Comparison of ENCODE assay signal across 10 mouse cellular contexts in genomic region chr11:58641057-58641456, GRCm38 (mm10). TPM values are rescaled to one million over a fixed set of nuclear protein-coding genes. Genes with fewer than 3 reads are reported as not detected.
DNase-seq lines count a peak whose midpoint lies in the region; ATAC-seq lines count a peak whose summit lies in the region.
"Had no signal": no experiment of that assay in that cellular context is flagged by ENCODE, and none has a peak within 500 bp of the region (broad histone marks: within the 10 kb centered on the region; RNA-seq: fewer than 3 reads in every experiment).

No protein-coding gene starts in this region.

- peak overlapping the region; percentile 73 for H3K4me2 ChIP-seq in heart, embryonic 16.5 days (ENCODE audit: low read depth, low read length)
- peak overlapping the region; percentile 84 for H3K4me2 ChIP-seq in limb, embryonic 12.5 days
- H3K4me2 ChIP-seq in neural tube, embryonic 15.5 days: peak overlapping the region; percentile 97

- no peak for ATAC-seq in heart, embryonic 16.5 days (replicated peaks; ENCODE audit: extremely low read depth, insufficient read depth, low FRiP score)
- no peak for ATAC-seq in limb, embryonic 12.5 days (ENCODE audit: insufficient number of reproducible peaks, insufficient read depth, low FRiP score, low TSS enrichment, low read depth)
- no peak for ATAC-seq in neural tube, embryonic 15.5 days (ENCODE audit: low FRiP score)

- H3K27ac ChIP-seq in heart, embryonic 16.5 days (ENCODE audit: low read length): no peak overlapping the region
- H3K27ac ChIP-seq in limb, embryonic 12.5 days: no peak overlapping the region
- H3K27ac ChIP-seq in neural tube, embryonic 15.5 days (replicated peaks): no peak overlapping the region

- H3K36me3 ChIP-seq in heart, embryonic 16.5 days (ENCODE audit: control insufficient read depth, insufficient read depth): no peaks in the 10 kb centered on the region
- H3K36me3 ChIP-seq in erythroblast, embryonic 14.5 days (ENCODE audit: control insufficient read depth): peaks cover 45% of the 10 kb centered on the region
- H3K36me3 ChIP-seq in limb, embryonic 12.5 days: no peaks in the 10 kb centered on the region
- no peaks in the 10 kb centered on the region for H3K36me3 ChIP-seq in neural tube, embryonic 15.5 days

- H3K9me3 ChIP-seq in heart, embryonic 16.5 days (replicated peaks; ENCODE audit: control insufficient read depth, low read length): no peaks in the 10 kb centered on the region
- peaks cover 4% of the 10 kb centered on the region for H3K9me3 ChIP-seq in erythroblast, embryonic 14.5 days (ENCODE audit: control insufficient read depth, low read length)
- no peaks in the 10 kb centered on the region for H3K9me3 ChIP-seq in limb, embryonic 12.5 days
- H3K9me3 ChIP-seq in neural tube, embryonic 15.5 days (replicated peaks): no peaks in the 10 kb centered on the region

- peak overlapping the region; percentile 37 for H3K4me3 ChIP-seq in heart, embryonic 16.5 days (ENCODE audit: low read length)
- H3K4me3 ChIP-seq in erythroblast, embryonic 14.5 days (replicated peaks): peak overlapping the region; percentile 89
- peak overlapping the region; percentile 42 for H3K4me3 ChIP-seq in limb, embryonic 12.5 days (replicated peaks)
- peak overlapping the region; percentile 46 for H3K4me3 ChIP-seq in neural tube, embryonic 15.5 days (replicated peaks)

- peaks cover 26% of the 10 kb centered on the region for H3K27me3 ChIP-seq in heart, embryonic 16.5 days (ENCODE audit: control insufficient read depth, insufficient read depth, low read length)
- peaks cover 6% of the 10 kb centered on the region for H3K27me3 ChIP-seq in erythroblast, embryonic 14.5 days (ENCODE audit: control insufficient read depth)
- peaks cover 44% of the 10 kb centered on the region for H3K27me3 ChIP-seq in limb, embryonic 12.5 days
- peaks cover 26% of the 10 kb centered on the region for H3K27me3 ChIP-seq in neural tube, embryonic 15.5 days (replicated peaks)

- intact Hi-C loops in heart, postnatal 36 days (cut with DNase I): no loop called here

- WGBS in heart, embryonic 16.5 days: 25% methylated on average over 14 of the region's 14 CpGs
- WGBS in limb, embryonic 12.5 days: 26% methylated on average over 14 of the region's 14 CpGs
- 29% methylated on average over 14 of the region's 14 CpGs for WGBS in neural tube, embryonic 15.5 days

- no peak for DNase-seq in heart, postnatal 36 days
- DNase-seq in ovary, postnatal 36 days (ENCODE audit: low spot score): no peak
- DNase-seq in thymus, postnatal 14 days: no peak
- DNase-seq in frontal cortex, postnatal 14 days (ENCODE audit: low spot score in 2 of 2): no peak
- DNase-seq: kidney, adult 2 months had no signal

- peaks cover 6% of the 10 kb centered on the region; the same call in 1 of the 2 replicates for H3K4me1 ChIP-seq in heart, embryonic 16.5 days (ENCODE audit: control insufficient read depth, insufficient read depth, low read length)
- peaks cover 85% of the 10 kb centered on the region for H3K4me1 ChIP-seq in erythroblast, embryonic 14.5 days (ENCODE audit: control insufficient read depth)
- peaks cover 11% of the 10 kb centered on the region for H3K4me1 ChIP-seq in limb, embryonic 12.5 days (replicated peaks)
- H3K4me1 ChIP-seq in neural tube, embryonic 15.5 days: peaks cover 12% of the 10 kb centered on the region

- no peak overlapping the region for H3K9ac ChIP-seq in heart, embryonic 16.5 days (ENCODE audit: low read length)
- H3K9ac ChIP-seq in limb, embryonic 12.5 days (replicated peaks): 0 out of 2 replicates have a peak overlapping the region, but pooled peaks have one; percentile 48
- 0 out of 2 replicates have a peak overlapping the region, but pooled peaks have one; percentile 48 for H3K9ac ChIP-seq in neural tube, embryonic 15.5 days (replicated peaks)

RNA-seq across cellular contexts. Expression of gene Trim58, which starts 0.8 kb away (rescaled TPM):
- 0.07 TPM in 1 of 2 replicates, not detected in the other for polyA plus RNA-seq in heart, embryonic 16.5 days (2015; fragmentation: Nextera tagmentation; extraction: Ambion mirVana)
- total RNA-seq in heart, postnatal 36 days (2021): not detected
- 5.5 and 5.7 TPM in 2 replicates for polyA plus RNA-seq in erythroblast, embryonic 14.5 days (2012)
- 0.15 and 0.35 TPM in 2 replicates for polyA plus RNA-seq in limb, embryonic 12.5 days (2016; fragmentation: Nextera tagmentation; extraction: Ambion mirVana)
- polyA plus RNA-seq in neural tube, embryonic 15.5 days (2015; fragmentation: Nextera tagmentation; extraction: Ambion mirVana): 0.19 and 0.29 TPM in 2 replicates
- total RNA-seq: CH12.LX had no signal
- polyA plus RNA-seq: kidney, adult 2 months had no signal

RNA-seq across cellular contexts. Expression of gene Olfr323, which starts 10.8 kb away (rescaled TPM):
- not detected in 2 replicates for polyA plus RNA-seq in heart, embryonic 16.5 days (2015; fragmentation: Nextera tagmentation; extraction: Ambion mirVana)
- not detected for total RNA-seq in heart, postnatal 36 days (2021)
- polyA plus RNA-seq in erythroblast, embryonic 14.5 days (2012): 0.02 TPM in 1 of 2 replicates, not detected in the other
- not detected in 2 replicates for polyA plus RNA-seq in limb, embryonic 12.5 days (2016; fragmentation: Nextera tagmentation; extraction: Ambion mirVana)
- polyA plus RNA-seq in neural tube, embryonic 15.5 days (2015; fragmentation: Nextera tagmentation; extraction: Ambion mirVana): not detected in 2 replicates
- total RNA-seq: CH12.LX had no signal
- polyA plus RNA-seq: kidney, adult 2 months had no signal

RNA-seq across cellular contexts. Expression of gene Olfr322, which starts 17.5 kb away (rescaled TPM):
- not detected in 2 replicates for polyA plus RNA-seq in heart, embryonic 16.5 days (2015; fragmentation: Nextera tagmentation; extraction: Ambion mirVana)
- not detected for total RNA-seq in heart, postnatal 36 days (2021)
- polyA plus RNA-seq in erythroblast, embryonic 14.5 days (2012): 0.04 and 0.05 TPM in 2 replicates
- polyA plus RNA-seq in limb, embryonic 12.5 days (2016; fragmentation: Nextera tagmentation; extraction: Ambion mirVana): not detected in 2 replicates
- not detected in 2 replicates for polyA plus RNA-seq in neural tube, embryonic 15.5 days (2015; fragmentation: Nextera tagmentation; extraction: Ambion mirVana)
- total RNA-seq: CH12.LX had no signal
- polyA plus RNA-seq: kidney, adult 2 months had no signal

RNA-seq across cellular contexts. Expression of gene 2210407C18Rik, which starts 25.2 kb away (rescaled TPM):
- not detected in 2 replicates for polyA plus RNA-seq in heart, embryonic 16.5 days (2015; fragmentation: Nextera tagmentation; extraction: Ambion mirVana)
- 10 to 100 TPM in 1 of 2 experiments, 1 to 10 TPM in 1; 7.7 to 15.5 TPM for total RNA-seq in heart, postnatal 36 days (2021)
- polyA plus RNA-seq in erythroblast, embryonic 14.5 days (2012): not detected in 2 replicates
- not detected in 2 replicates for polyA plus RNA-seq in limb, embryonic 12.5 days (2016; fragmentation: Nextera tagmentation; extraction: Ambion mirVana)
- not detected in 2 replicates for polyA plus RNA-seq in neural tube, embryonic 15.5 days (2015; fragmentation: Nextera tagmentation; extraction: Ambion mirVana)
- total RNA-seq: CH12.LX had no signal
- polyA plus RNA-seq: kidney, adult 2 months had no signal

RNA-seq across cellular contexts. Expression of gene Olfr320, which starts 39.8 kb away (rescaled TPM):
- not detected in 2 replicates for polyA plus RNA-seq in heart, embryonic 16.5 days (2015; fragmentation: Nextera tagmentation; extraction: Ambion mirVana)
- not detected for total RNA-seq in heart, postnatal 36 days (2021)
- not detected in 2 replicates for polyA plus RNA-seq in erythroblast, embryonic 14.5 days (2012)
- polyA plus RNA-seq in limb, embryonic 12.5 days (2016; fragmentation: Nextera tagmentation; extraction: Ambion mirVana): not detected in 2 replicates
- not detected in 2 replicates for polyA plus RNA-seq in neural tube, embryonic 15.5 days (2015; fragmentation: Nextera tagmentation; extraction: Ambion mirVana)
- total RNA-seq: CH12.LX had no signal
- polyA plus RNA-seq: kidney, adult 2 months had no signal

Comparison
In these comparisons a context has a peak if more than half of its experiments do, and no peak if none do; other contexts are left out.
1. H3K4me3 ChIP-seq: peak in every context shown above with its lines; median percentile 89 in erythroblast, embryonic 14.5 days; 46 in neural tube, embryonic 15.5 days; 42 in limb, embryonic 12.5 days; 37 in heart, embryonic 16.5 days.